In genomic region chr6:113890023-113890857, GRCm38 (mm10) we compare ENCODE assay signal across 9 mouse cellular contexts.
DNase-seq lines count a peak whose midpoint lies in the region; ATAC-seq and TF ChIP-seq lines count a peak whose summit lies in the region.
"Had no signal": no experiment of that assay in that cellular context is flagged by ENCODE, and none has a peak within 500 bp of the region (broad histone marks: within the 10 kb centered on the region; RNA-seq: fewer than 3 reads in every experiment).

No protein-coding gene starts in this region.

- peak overlapping the region; percentile 63; the same call in 1 of the 2 replicates for H3K4me2 ChIP-seq in heart, embryonic 14.5 days (ENCODE audit: low read length)
- peak overlapping the region; percentile 77 for H3K4me2 ChIP-seq in hindbrain, postnatal 0 days (ENCODE audit: low read depth, low read length)
- H3K4me2 ChIP-seq in midbrain, postnatal 0 days (ENCODE audit: low read depth, low read length, poor library complexity, severe bottlenecking), result peak overlapping the region; percentile 85

- no peak overlapping the region for H3K4me3 ChIP-seq in heart, embryonic 14.5 days (ENCODE audit: control insufficient read depth in 1 of 2, insufficient read depth in 1 of 2, low read depth in 1 of 2, low read length in 2 of 2)
- H3K4me3 ChIP-seq in hindbrain, postnatal 0 days (ENCODE audit: low read length), result peak overlapping the region; percentile 54
- H3K4me3 ChIP-seq in midbrain, postnatal 0 days (ENCODE audit: low read depth, low read length), result peak overlapping the region; percentile 70
- H3K4me3 ChIP-seq: myocyte had no signal

- H3K36me3 ChIP-seq in heart, embryonic 14.5 days (ENCODE audit: control insufficient read depth, insufficient read depth, low read length), result no peaks in the 10 kb centered on the region
- H3K36me3 ChIP-seq in hindbrain, postnatal 0 days (ENCODE audit: insufficient read depth, low read length), result no peaks in the 10 kb centered on the region
- no peaks in the 10 kb centered on the region for H3K36me3 ChIP-seq in midbrain, postnatal 0 days (ENCODE audit: insufficient read depth, low read length)

- no peak overlapping the region for H3K9ac ChIP-seq in heart, embryonic 14.5 days (ENCODE audit: low read length)
- peak overlapping the region; percentile 70 for H3K9ac ChIP-seq in hindbrain, postnatal 0 days (replicated peaks; ENCODE audit: low read length)
- H3K9ac ChIP-seq in midbrain, postnatal 0 days (replicated peaks; ENCODE audit: low read length, poor library complexity, severe bottlenecking), result peak overlapping the region; percentile 83

- peaks cover 71% of the 10 kb centered on the region for H3K27me3 ChIP-seq in heart, embryonic 14.5 days (ENCODE audit: control insufficient read depth, insufficient read depth, low read length)
- H3K27me3 ChIP-seq in hindbrain, postnatal 0 days (ENCODE audit: insufficient read depth, low read length), result no peaks in the 10 kb centered on the region
- H3K27me3 ChIP-seq in midbrain, postnatal 0 days (ENCODE audit: insufficient read depth, low read length), result no peaks in the 10 kb centered on the region

- TF ChIP-seq CTCF in hindbrain, postnatal 0 days (IDR thresholded peaks at IDR 0.05; ENCODE audit: low read depth), result peak; percentile 21
- peak; percentile 26 for TF ChIP-seq CTCF in midbrain, postnatal 0 days (IDR thresholded peaks at IDR 0.05)

- DNase-seq in heart, adult 11 months, result no peak
- DNase-seq in cerebellum, adult 9-11 months, result peak; percentile 72
- peak; percentile 68 for DNase-seq in hindbrain, postnatal 0 days (ENCODE audit: low spot score)
- peak; percentile 59 for DNase-seq in midbrain, postnatal 0 days (ENCODE audit: low spot score)
- DNase-seq in spleen, postnatal 10 days (ENCODE audit: low spot score in 2 of 2), result no peak
- DNase-seq in embryo, embryonic 11 days, result no peak
- no peak for DNase-seq in Muller cell, postnatal 12 days (ENCODE audit: inconsistent ontology term)

- no peak overlapping the region for H3K27ac ChIP-seq in heart, embryonic 14.5 days (replicated peaks in 1 of 2; ENCODE audit: control insufficient read depth in 1 of 2, insufficient read depth in 1 of 2, low read depth in 2 of 2, low read length in 2 of 2)
- H3K27ac ChIP-seq in hindbrain, postnatal 0 days, result peak overlapping the region; percentile 76
- H3K27ac ChIP-seq in midbrain, postnatal 0 days (ENCODE audit: low read depth, low read length), result peak overlapping the region; percentile 83

- H3K9me3 ChIP-seq in heart, embryonic 14.5 days (ENCODE audit: control insufficient read depth, low read length), result no peaks in the 10 kb centered on the region
- H3K9me3 ChIP-seq in hindbrain, postnatal 0 days (ENCODE audit: low read length), result no peaks in the 10 kb centered on the region
- no peaks in the 10 kb centered on the region for H3K9me3 ChIP-seq in midbrain, postnatal 0 days (ENCODE audit: low read length)

- 0 out of 4 replicates have a peak, but pooled peaks cover 0 to 4% of the 10 kb centered on the region in 2 experiments for H3K4me1 ChIP-seq in heart, embryonic 14.5 days (ENCODE audit: control insufficient read depth in 2 of 2, insufficient read depth in 2 of 2, low read length in 2 of 2)
- H3K4me1 ChIP-seq in hindbrain, postnatal 0 days (ENCODE audit: insufficient read depth, low read length), result peaks cover 10% of the 10 kb centered on the region
- H3K4me1 ChIP-seq in midbrain, postnatal 0 days (ENCODE audit: insufficient read depth, low read length), result peaks cover 17% of the 10 kb centered on the region

- ATAC-seq in heart, embryonic 14.5 days (ENCODE audit: insufficient number of reproducible peaks, insufficient read depth, low FRiP score, low read depth), result no peak
- peak; percentile 42 for ATAC-seq in hindbrain, postnatal 0 days
- peak; percentile 25; the same call in 1 of the 2 replicates for ATAC-seq in midbrain, postnatal 0 days (ENCODE audit: low FRiP score)

- WGBS in heart, embryonic 14.5 days, result 18% methylated on average over 16 of the region's 16 CpGs
- WGBS in hindbrain, postnatal 0 days, result 7% methylated on average over 16 of the region's 16 CpGs
- WGBS in midbrain, postnatal 0 days, result 9% methylated on average over 16 of the region's 16 CpGs

Comparison
In these comparisons a context has a peak if more than half of its experiments do, and no peak if none do; other contexts are left out.
1. H3K27ac ChIP-seq: peak in hindbrain, postnatal 0 days (single experiment) and midbrain, postnatal 0 days (single experiment); none in heart, embryonic 14.5 days (0 of 2).
2. H3K4me3 ChIP-seq: peak in hindbrain, postnatal 0 days (single experiment) and midbrain, postnatal 0 days (single experiment); none in heart, embryonic 14.5 days (0 of 2).
3. DNase-seq: peak in cerebellum, adult 9-11 months (single experiment), hindbrain, postnatal 0 days (single experiment) and midbrain, postnatal 0 days (single experiment); none in heart, adult 11 months (single experiment), spleen, postnatal 10 days (0 of 2), embryo, embryonic 11 days (single experiment) and Muller cell, postnatal 12 days (single experiment).
4. Peak in every context shown above with its lines, with median percentiles within 50 percentile points of each other: H3K4me2 ChIP-seq.